Mouse (Mus musculus) gastrocnemius, adult 8-10 months (tissue): ENCODE results near the gene Fgfr2. TPM values are rescaled to one million over a fixed set of nuclear protein-coding genes. Genes with fewer than 3 reads are reported as not detected.
"Not testable (repeated sequence)": the region's sequence is repeated elsewhere in the genome, so short reads cannot be mapped to it uniquely, and the experiment has no call there.

Experiments used
- DNase-seq, 2 experiments: peaks; one replicate each; pipeline ENCODE4 v3.0.0; 2022; ENCODE audit warnings: low spot score in 2 of 2
- total RNA-seq, 4 experiments: library from RNA; stranded (reverse); gene quantifications; 2 replicates each; pipeline ENCODE4 v1.2.4; 2022

Gene Fgfr2
- total RNA-seq, 4 experiments from 2014 or later: 0.17 to 1.3 (median 0.62) TPM

DNA sequence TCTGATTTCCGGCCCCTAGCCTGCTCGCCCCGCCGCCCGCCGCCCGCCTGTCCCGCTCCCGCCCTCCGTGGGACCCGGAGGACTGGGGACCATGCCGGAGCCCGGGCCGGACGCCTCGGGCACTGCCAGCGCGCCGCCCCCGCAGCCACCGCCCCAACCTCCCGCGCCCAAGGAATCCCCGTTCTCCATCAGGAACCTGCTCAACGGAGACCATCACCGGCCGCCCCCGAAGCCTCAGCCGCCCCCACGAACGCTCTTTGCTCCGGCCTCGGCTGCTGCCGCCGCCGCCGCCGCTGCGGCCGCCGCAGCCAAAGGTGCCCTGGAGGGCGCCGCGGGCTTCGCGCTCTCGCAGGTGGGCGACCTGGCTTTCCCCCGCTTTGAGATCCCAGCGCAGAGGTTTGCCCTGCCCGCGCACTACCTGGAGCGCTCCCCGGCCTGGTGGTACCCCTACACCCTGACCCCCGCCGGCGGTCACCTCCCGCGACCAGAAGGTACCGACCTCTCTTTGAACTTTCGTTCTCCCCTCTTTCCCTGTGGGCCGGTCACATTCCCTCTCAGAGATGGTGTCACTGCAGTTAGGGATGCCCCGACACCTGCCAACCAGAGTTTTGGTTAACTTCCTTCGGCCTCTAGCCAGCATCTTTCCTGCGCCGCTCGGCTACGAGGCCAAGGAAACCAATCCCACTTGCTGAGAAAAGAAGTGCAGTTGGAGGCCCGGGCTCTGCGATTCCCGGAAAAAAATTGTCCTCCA lies 1580.1 kb downstream of the Fgfr2 start:
- DNase-seq: no peak

- no peak for DNase-seq
Observed at GRCm38 (mm10) chr7:131542115-131542871, 1580.9 kb downstream of the Fgfr2 start, which contains the start of gene Hmx3. TSS of gene Hmx3 (plus strand) at chr7:131542867.

GRCm38 (mm10) chr7:131541184-131542114 lies 1581.7 kb downstream of the Fgfr2 start:
- DNase-seq: no peak

DNA sequence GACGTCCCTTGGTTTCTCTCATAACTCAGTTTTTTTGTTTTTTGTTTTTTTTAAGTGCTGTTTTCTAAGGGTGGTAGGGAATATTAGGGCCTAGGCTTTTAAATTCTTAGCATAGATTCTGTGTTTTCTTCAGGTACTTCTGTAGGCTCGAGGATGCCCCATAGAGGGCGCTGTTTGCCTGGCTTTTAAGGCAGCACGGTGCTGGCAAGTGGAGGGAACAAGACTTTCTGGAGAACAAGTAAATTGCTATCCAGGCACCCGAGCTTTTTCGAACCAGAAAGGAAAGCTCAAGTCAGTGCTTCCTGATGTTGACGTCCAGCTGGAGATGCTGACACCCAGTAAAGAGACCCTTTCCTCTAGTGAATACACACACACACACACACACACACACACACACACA lies 1583.2 kb downstream of the Fgfr2 start:
- DNase-seq: peak; percentile 73 to 77

GRCm38 (mm10) chr7:131503739-131504138 lies 1619.4 kb downstream of the Fgfr2 start:
- DNase-seq: no peak

GRCm38 (mm10) chr7:131478403-131478802 lies 1644.7 kb downstream of the Fgfr2 start:
- no peak for DNase-seq

GRCm38 (mm10) chr7:131477140-131477539 lies 1646.0 kb downstream of the Fgfr2 start:
- DNase-seq: no peak

GRCm38 (mm10) chr7:131471551-131471950 lies 1651.6 kb downstream of the Fgfr2 start:
- no peak for DNase-seq

DNA sequence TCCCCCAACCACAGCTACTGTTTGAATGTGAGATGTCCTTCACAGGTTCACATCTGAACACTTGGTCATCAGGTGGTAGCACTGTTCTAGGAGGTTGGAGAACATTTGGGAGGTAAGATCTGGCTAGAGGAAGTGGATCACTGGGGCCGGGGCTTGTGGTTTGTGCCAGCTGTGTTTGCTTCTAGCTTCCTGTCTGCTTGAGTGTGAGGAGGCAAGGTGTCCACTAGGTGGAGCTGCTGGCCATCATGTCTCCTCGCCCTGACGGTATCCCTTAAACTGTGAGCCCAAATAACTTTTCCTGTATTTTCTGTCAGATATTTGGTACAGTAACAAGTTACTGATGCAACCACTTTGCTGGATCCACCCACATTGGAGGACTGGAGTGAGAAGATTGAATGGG lies 1653.6 kb downstream of the Fgfr2 start:
- DNase-seq: no peak

- DNase-seq: no peak
Observed at GRCm38 (mm10) chr7:131467312-131467711, 1655.8 kb downstream of the Fgfr2 start.

- no peak for DNase-seq
Observed at GRCm38 (mm10) chr7:131465735-131466134, 1657.4 kb downstream of the Fgfr2 start.

- DNase-seq: no peak
Observed at GRCm38 (mm10) chr7:131465117-131465601, 1658.0 kb downstream of the Fgfr2 start.

- no peak for DNase-seq
Observed at GRCm38 (mm10) chr7:131456714-131457113, 1666.4 kb downstream of the Fgfr2 start.

GRCm38 (mm10) chr7:131437051-131437450 lies 1686.1 kb downstream of the Fgfr2 start:
- no peak for DNase-seq

DNA sequence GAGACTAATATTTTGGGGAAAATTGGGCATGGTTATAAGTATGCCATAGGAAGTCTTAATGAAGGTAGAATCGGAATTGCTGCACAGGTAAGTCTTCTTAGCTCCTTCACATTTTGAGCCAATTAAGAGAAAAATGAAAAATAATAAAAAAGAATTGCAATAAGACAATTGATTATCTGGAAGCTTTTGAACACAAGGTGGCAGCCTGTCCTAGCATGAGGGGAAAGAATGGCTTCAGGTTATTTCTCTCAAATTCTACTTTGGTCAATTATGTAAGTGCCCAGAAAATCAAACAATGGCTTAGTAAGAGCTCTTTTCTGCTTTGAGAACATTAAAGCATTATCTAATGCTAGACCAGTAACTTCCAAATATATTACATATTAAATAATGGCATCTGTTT lies 1688.9 kb downstream of the Fgfr2 start:
- DNase-seq: no peak

DNA sequence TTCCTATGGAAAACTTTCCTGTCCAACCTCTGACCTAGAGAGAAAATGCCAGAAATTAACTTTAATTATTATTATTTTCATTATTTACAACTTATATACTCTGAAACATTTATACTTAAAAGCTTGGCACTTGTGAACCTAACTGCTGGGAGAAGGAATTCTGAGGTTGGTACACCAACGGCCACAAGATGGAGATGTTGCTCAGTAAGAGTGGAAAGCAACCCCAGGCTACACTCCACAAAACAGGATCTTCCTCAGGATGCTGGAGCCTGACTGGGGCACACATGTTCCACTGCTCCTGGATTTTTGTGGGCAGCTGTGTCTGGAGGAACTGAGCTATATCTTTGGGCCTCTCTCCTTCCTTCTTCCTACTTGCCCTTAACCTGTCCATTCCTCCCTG lies 1690.9 kb downstream of the Fgfr2 start:
- DNase-seq: no peak

DNA sequence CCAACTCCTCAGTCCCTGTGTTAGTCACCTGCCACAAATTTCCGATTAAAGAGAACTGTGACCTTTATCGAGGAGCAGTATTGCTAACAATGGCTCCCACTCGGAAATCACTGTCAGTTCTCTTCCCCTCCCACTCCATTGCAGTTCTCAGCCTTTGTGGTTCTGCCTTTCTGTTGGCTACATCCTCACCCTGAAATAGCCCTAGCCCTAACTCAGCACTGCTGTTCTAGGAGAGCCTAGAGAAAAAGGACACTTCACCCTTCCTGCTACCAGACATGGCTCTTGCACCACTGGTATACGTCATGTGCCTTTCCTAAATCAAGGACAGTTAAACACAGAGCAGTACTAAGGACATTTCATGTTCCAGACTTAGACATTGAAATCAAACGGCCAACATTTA lies 1695.8 kb downstream of the Fgfr2 start:
- DNase-seq: no peak

GRCm38 (mm10) chr7:131424912-131425311 lies 1698.2 kb downstream of the Fgfr2 start:
- no peak for DNase-seq

GRCm38 (mm10) chr7:131417605-131418004 lies 1705.5 kb downstream of the Fgfr2 start:
- DNase-seq: no peak

DNA sequence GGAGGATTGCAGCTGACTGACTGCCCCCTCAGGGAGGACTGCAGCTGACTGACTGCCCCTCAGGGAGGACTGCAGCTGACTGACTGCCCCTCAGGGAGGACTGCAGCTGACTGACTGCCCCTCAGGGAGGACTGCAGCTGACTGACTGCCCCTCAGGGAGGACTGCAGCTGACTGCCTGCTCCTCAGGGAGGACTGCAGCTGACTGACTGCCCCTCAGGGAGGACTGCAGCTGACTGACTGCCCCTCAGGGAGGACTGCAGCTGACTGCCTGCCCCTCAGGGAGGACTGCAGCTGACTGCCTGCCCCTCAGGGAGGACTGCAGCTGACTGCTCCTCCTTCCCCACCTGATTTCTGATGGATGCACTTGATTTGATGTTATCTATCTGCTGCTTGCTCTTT lies 1706.4 kb downstream of the Fgfr2 start:
- DNase-seq: not testable (repeated sequence)

DNA sequence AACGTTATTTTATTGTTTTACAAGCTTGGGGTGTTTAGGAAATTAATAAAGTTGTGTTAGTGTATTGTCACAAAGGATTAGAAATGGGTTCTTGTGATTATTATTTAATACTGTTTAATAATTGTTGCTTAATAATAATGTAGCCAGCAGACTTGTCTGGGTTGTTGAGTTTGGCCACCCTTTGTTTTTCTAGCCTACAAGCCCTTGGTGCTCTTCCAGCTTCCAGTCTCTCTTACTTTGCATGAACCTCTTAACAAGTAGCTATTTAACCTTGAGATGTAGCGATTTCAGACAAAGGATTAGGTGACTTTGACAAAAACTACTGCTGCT lies 1711.2 kb downstream of the Fgfr2 start:
- no peak for DNase-seq
